Mouse (Mus musculus): ENCODE data around the gene Gsk3b.

The Gsk3b gene

GRCm38 (mm10) chr16:38279794-38280193 lies 191.0 kb downstream of the Gsk3b start:
- in situ Hi-C loops (cut with MboI, MseI), result no loop called here

- in situ Hi-C loops (cut with MboI, MseI), result no loop called here
Observed at GRCm38 (mm10) chr16:38280951-38281350, 192.2 kb downstream of the Gsk3b start.

GRCm38 (mm10) chr16:38282559-38283160 lies 193.9 kb downstream of the Gsk3b start:
- in situ Hi-C loops (cut with MboI, MseI), result no loop called here

- in situ Hi-C loops (cut with MboI, MseI), result no loop called here
Observed at GRCm38 (mm10) chr16:38283300-38283699, 194.5 kb downstream of the Gsk3b start.

GRCm38 (mm10) chr16:38285801-38286200 lies 197.0 kb downstream of the Gsk3b start:
- in situ Hi-C loops (cut with MboI, MseI), result no loop called here

- in situ Hi-C loops (cut with MboI, MseI), result no loop called here
Observed at GRCm38 (mm10) chr16:38286541-38286940, 197.7 kb downstream of the Gsk3b start.

- in situ Hi-C loops (cut with MboI, MseI), result no loop called here
Observed at GRCm38 (mm10) chr16:38287357-38287756, 198.6 kb downstream of the Gsk3b start.

GRCm38 (mm10) chr16:38287762-38288161 lies 199.0 kb downstream of the Gsk3b start:
- in situ Hi-C loops (cut with MboI, MseI), result no loop called here

- in situ Hi-C loops (cut with MboI, MseI), result no loop called here
Observed at GRCm38 (mm10) chr16:38288851-38289250, 200.1 kb downstream of the Gsk3b start.

GRCm38 (mm10) chr16:38290151-38290550 lies 201.3 kb downstream of the Gsk3b start:
- in situ Hi-C loops (cut with MboI, MseI), result no loop called here

GRCm38 (mm10) chr16:38294685-38295348 lies 206.0 kb downstream of the Gsk3b start, which contains the start of gene Nr1i2:
Gene Nr1i2, minus strand, starts transcription at chr16:38294824.
- in situ Hi-C loops (cut with MboI, MseI), result no loop called here

- in situ Hi-C loops (cut with MboI, MseI), result no loop called here
Observed at GRCm38 (mm10) chr16:38295349-38295930, 206.6 kb downstream of the Gsk3b start.

Measured in T-helper 17 cell (primary cell).